24 mouse cellular contexts compared by ENCODE assay signal in genomic region chr4:8984059-8984606, GRCm38 (mm10).
"Had no signal": no experiment of that assay in that cellular context is flagged by ENCODE, and none has a peak within 500 bp of the region (broad histone marks: within the 10 kb centered on the region; RNA-seq: fewer than 3 reads in every experiment).

No protein-coding gene starts in this region.

- H3K4me1 ChIP-seq: intestine, embryonic 15.5 days had no signal

- H3K4me3 ChIP-seq: gastrocnemius, adult 2 months; heart, embryonic 13.5 days; heart, embryonic 15.5 days; intestine, embryonic 15.5 days; limb, embryonic 13.5 days; limb, embryonic 15.5 days had no signal

- H3K9me3 ChIP-seq: heart, embryonic 13.5 days; heart, embryonic 15.5 days; intestine, embryonic 15.5 days; limb, embryonic 13.5 days; limb, embryonic 15.5 days had no signal

- H3K9ac ChIP-seq: heart, embryonic 13.5 days; heart, embryonic 15.5 days; hindbrain, embryonic 14.5 days; intestine, embryonic 15.5 days; limb, embryonic 13.5 days; limb, embryonic 15.5 days had no signal

- H3K36me3 ChIP-seq: heart, embryonic 13.5 days; heart, embryonic 15.5 days; intestine, embryonic 15.5 days; limb, embryonic 13.5 days; limb, embryonic 15.5 days had no signal

- H3K27me3 ChIP-seq: heart, embryonic 13.5 days; heart, embryonic 15.5 days; intestine, embryonic 15.5 days had no signal

- ATAC-seq: forebrain, embryonic 16.5 days; hindbrain, embryonic 16.5 days; inflammation-experienced regulatory T-cells, adult 6 months; intestine, embryonic 15.5 days had no signal

- H3K27ac ChIP-seq: gastrocnemius, adult 2 months; heart, embryonic 13.5 days; heart, embryonic 15.5 days; hindbrain, embryonic 14.5 days; intestine, embryonic 15.5 days; limb, embryonic 13.5 days; limb, embryonic 15.5 days had no signal

- DNase-seq: gastrocnemius, adult 2 months; gastrocnemius, postnatal 10 days; gastrocnemius, postnatal 25 days; heart, adult 18-20 months; heart, postnatal 14 days; heart, postnatal 36 days; kidney, adult 18-20 months; kidney, adult 8-10 months; kidney, postnatal 10 days; kidney, postnatal 25 days; kidney, postnatal 4 days; layer of hippocampus, adult 9-11 months; layer of hippocampus, postnatal 36 days; left cerebral cortex, postnatal 4 days had no signal

- H3K4me2 ChIP-seq: heart, embryonic 11.5 days; heart, embryonic 13.5 days; heart, embryonic 15.5 days; hindbrain, embryonic 14.5 days; intestine, embryonic 15.5 days; limb, embryonic 13.5 days; limb, embryonic 15.5 days had no signal
